Mouse (Mus musculus): ENCODE measurements at regions not wholly inside any gene's neighbourhood (a gene's known extent, or its start where the extent isn't known, plus 50 kb on each side); places are given as distances from the start of the nearest gene placed in this dataset.

DNA sequence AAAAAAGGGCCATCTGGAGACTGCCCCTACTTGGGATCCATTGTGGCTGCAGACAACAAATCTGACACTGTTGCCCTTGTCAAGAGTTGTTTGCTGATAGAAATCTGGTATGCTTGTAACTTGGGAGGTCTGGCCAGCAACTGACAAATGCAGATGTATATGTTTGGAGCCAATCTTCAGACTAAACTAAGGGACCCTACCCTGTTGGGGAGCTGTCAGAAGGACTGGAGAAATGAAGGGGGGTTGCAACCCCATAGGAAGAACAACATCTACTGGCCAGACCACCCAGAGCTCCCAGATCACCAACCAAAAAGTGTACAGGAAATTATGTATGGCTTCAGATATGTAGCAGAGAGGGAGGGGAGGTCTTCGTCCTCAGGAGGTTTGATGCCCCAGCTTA is 54.3 kb upstream of the Pwp1 start:
- H3K27me3 ChIP-seq (ENCODE audit: control insufficient read depth, insufficient read depth, low read length) = no peaks in the 10 kb centered on the region
- WGBS = 87% methylated on average over 1 of the region's 1 CpGs

More for the DNA sequence above, 54.3 kb upstream of the Pwp1 start:
- H3K36me3 ChIP-seq (ENCODE audit: control insufficient read depth, insufficient read depth, low read length) = no peaks in the 10 kb centered on the region
- no peak for DNase-seq
- H3K4me1 ChIP-seq (replicated peaks; ENCODE audit: control insufficient read depth, insufficient read depth, low read length) = no peaks in the 10 kb centered on the region
- TF ChIP-seq CTCF (IDR thresholded peaks at IDR 0.05; ENCODE audit: borderline replicate concordance, control insufficient read depth, extremely low read depth, insufficient read depth, low read length, poor library complexity) (no peak), POLR2A (IDR thresholded peaks at IDR 0.05; ENCODE audit: control insufficient read depth, extremely low read depth, insufficient read depth, low read length, poor library complexity) (no peak)
- no peak overlapping the region for H3K4me3 ChIP-seq (ENCODE audit: control insufficient read depth, insufficient read depth, low read length)
- H3K27ac ChIP-seq (ENCODE audit: control insufficient read depth, insufficient read depth, low read length) = no peak overlapping the region

Measured in thymus, adult 2 months (tissue).